Mouse (Mus musculus): ENCODE results near the gene Cdkn2aipnl. TPM values are rescaled to one million over a fixed set of nuclear protein-coding genes. Genes with fewer than 3 reads are reported as not detected.

Cdkn2aipnl gene
- polyA plus RNA-seq, 1 experiment from 2014 or later, result 70.8 TPM

GRCm38 (mm10) chr11:51949155-51949840 lies 18.2 kb upstream of the Cdkn2aipnl start:
- no peak overlapping the region for H3K4me2 ChIP-seq
- WGBS, result 50% methylated on average over 9 of the region's 9 CpGs
- H3K27ac ChIP-seq (ENCODE audit: poor library complexity, severe bottlenecking), result no peak overlapping the region
- H3K9ac ChIP-seq, result no peak overlapping the region
- H3K36me3 ChIP-seq, result no peaks in the 10 kb centered on the region
- peaks cover 14% of the 10 kb centered on the region; the same call in 1 of the 2 replicates for H3K27me3 ChIP-seq (replicated peaks)
- H3K4me3 ChIP-seq, result no peak overlapping the region
- peaks cover 27% of the 10 kb centered on the region for H3K4me1 ChIP-seq (replicated peaks)
- no peaks in the 10 kb centered on the region for H3K9me3 ChIP-seq (replicated peaks)
- no peak for ATAC-seq (ENCODE audit: insufficient number of reproducible peaks, low FRiP score)

GRCm38 (mm10) chr11:51949919-51950318 lies 17.5 kb upstream of the Cdkn2aipnl start:
- no peak overlapping the region for H3K4me2 ChIP-seq
- peaks cover 26% of the 10 kb centered on the region for H3K4me1 ChIP-seq (replicated peaks)
- H3K27me3 ChIP-seq (replicated peaks), result peaks cover 15% of the 10 kb centered on the region; the same call in 1 of the 2 replicates
- no peak for ATAC-seq (ENCODE audit: insufficient number of reproducible peaks, low FRiP score)
- H3K36me3 ChIP-seq, result no peaks in the 10 kb centered on the region
- H3K9me3 ChIP-seq (replicated peaks), result 0 out of 2 replicates have a peak, but pooled peaks cover 3% of the 10 kb centered on the region
- H3K27ac ChIP-seq (ENCODE audit: poor library complexity, severe bottlenecking), result no peak overlapping the region
- H3K4me3 ChIP-seq, result no peak overlapping the region
- no peak overlapping the region for H3K9ac ChIP-seq
- 82% methylated on average over 9 of the region's 9 CpGs for whole genome bisulfite sequencing

GRCm38 (mm10) chr11:51951861-51952420 lies 15.5 kb upstream of the Cdkn2aipnl start:
- Histone ChIP-seq H3K4me2 (no peak overlapping the region), H3K27me3 (replicated peaks) (peaks cover 18% of the 10 kb centered on the region; the same call in 1 of the 2 replicates), H3K36me3 (no peaks in the 10 kb centered on the region), H3K4me1 (replicated peaks) (peaks cover 12% of the 10 kb centered on the region; the same call in 1 of the 2 replicates), H3K4me3 (no peak overlapping the region), H3K27ac (ENCODE audit: poor library complexity, severe bottlenecking) (no peak overlapping the region), H3K9me3 (replicated peaks) (0 out of 2 replicates have a peak, but pooled peaks cover 4% of the 10 kb centered on the region), H3K9ac (no peak overlapping the region)
- peak; percentile 48; the same call in 1 of the 2 replicates for ATAC-seq (ENCODE audit: insufficient number of reproducible peaks, low FRiP score)
- WGBS, result 35% methylated on average over 5 of the region's 5 CpGs

GRCm38 (mm10) chr11:51956112-51956511 lies 11.3 kb upstream of the Cdkn2aipnl start:
- Histone ChIP-seq H3K9me3 (replicated peaks) (0 out of 2 replicates have a peak, but pooled peaks cover 4% of the 10 kb centered on the region), H3K36me3 (no peaks in the 10 kb centered on the region), H3K27ac (ENCODE audit: poor library complexity, severe bottlenecking) (no peak overlapping the region), H3K27me3 (replicated peaks) (0 out of 2 replicates have a peak, but pooled peaks cover 19% of the 10 kb centered on the region), H3K9ac (no peak overlapping the region), H3K4me2 (no peak overlapping the region), H3K4me3 (no peak overlapping the region), H3K4me1 (replicated peaks) (0 out of 2 replicates have a peak, but pooled peaks cover 6% of the 10 kb centered on the region)
- no peak for ATAC-seq (ENCODE audit: insufficient number of reproducible peaks, low FRiP score)
- 61% methylated on average over 9 of the region's 9 CpGs for WGBS

GRCm38 (mm10) chr11:51957760-51958159 lies 9.7 kb upstream of the Cdkn2aipnl start:
- no peak for ATAC-seq (ENCODE audit: insufficient number of reproducible peaks, low FRiP score)
- Histone ChIP-seq H3K9ac (no peak overlapping the region), H3K4me3 (no peak overlapping the region), H3K27me3 (replicated peaks) (0 out of 2 replicates have a peak, but pooled peaks cover 19% of the 10 kb centered on the region), H3K9me3 (replicated peaks) (0 out of 2 replicates have a peak, but pooled peaks cover 4% of the 10 kb centered on the region), H3K36me3 (no peaks in the 10 kb centered on the region), H3K27ac (ENCODE audit: poor library complexity, severe bottlenecking) (no peak overlapping the region), H3K4me1 (replicated peaks) (no peaks in the 10 kb centered on the region), H3K4me2 (no peak overlapping the region)
- 85% methylated on average over 4 of the region's 4 CpGs for WGBS

- no peak overlapping the region for H3K4me2 ChIP-seq
- no peaks in the 10 kb centered on the region for H3K4me1 ChIP-seq (replicated peaks)
- 0 out of 2 replicates have a peak, but pooled peaks cover 19% of the 10 kb centered on the region for H3K27me3 ChIP-seq (replicated peaks)
- H3K27ac ChIP-seq (ENCODE audit: poor library complexity, severe bottlenecking), result no peak overlapping the region
- 0 out of 2 replicates have a peak, but pooled peaks cover 4% of the 10 kb centered on the region for H3K9me3 ChIP-seq (replicated peaks)
- no peak for ATAC-seq (ENCODE audit: insufficient number of reproducible peaks, low FRiP score)
- no peak overlapping the region for H3K4me3 ChIP-seq
- no peaks in the 10 kb centered on the region for H3K36me3 ChIP-seq
- WGBS, result 76% methylated on average over 5 of the region's 5 CpGs
- H3K9ac ChIP-seq, result no peak overlapping the region
These were observed 8.0 kb upstream of the Cdkn2aipnl start for GRCm38 (mm10) chr11:51959511-51959910.

- H3K27ac ChIP-seq (ENCODE audit: poor library complexity, severe bottlenecking), result no peak overlapping the region
- H3K9me3 ChIP-seq (replicated peaks), result no peaks in the 10 kb centered on the region
- H3K9ac ChIP-seq, result no peak overlapping the region
- WGBS, result 79% methylated on average over 4 of the region's 4 CpGs
- no peak for ATAC-seq (ENCODE audit: insufficient number of reproducible peaks, low FRiP score)
- H3K27me3 ChIP-seq (replicated peaks), result 0 out of 2 replicates have a peak, but pooled peaks cover 20% of the 10 kb centered on the region
- H3K4me2 ChIP-seq, result no peak overlapping the region
- H3K4me3 ChIP-seq, result no peak overlapping the region
- H3K36me3 ChIP-seq, result no peaks in the 10 kb centered on the region
- no peaks in the 10 kb centered on the region for H3K4me1 ChIP-seq (replicated peaks)
These were observed 7.4 kb upstream of the Cdkn2aipnl start for GRCm38 (mm10) chr11:51960061-51960460.

GRCm38 (mm10) chr11:51960967-51961471 lies 6.4 kb upstream of the Cdkn2aipnl start:
- H3K4me1 ChIP-seq (replicated peaks), result no peaks in the 10 kb centered on the region
- no peak overlapping the region for H3K9ac ChIP-seq
- H3K27me3 ChIP-seq (replicated peaks), result 0 out of 2 replicates have a peak, but pooled peaks cover 17% of the 10 kb centered on the region
- H3K27ac ChIP-seq (ENCODE audit: poor library complexity, severe bottlenecking), result no peak overlapping the region
- ATAC-seq (ENCODE audit: insufficient number of reproducible peaks, low FRiP score), result no peak
- H3K4me3 ChIP-seq, result no peak overlapping the region
- H3K4me2 ChIP-seq, result no peak overlapping the region
- WGBS, result 72% methylated on average over 11 of the region's 11 CpGs
- no peaks in the 10 kb centered on the region for H3K9me3 ChIP-seq (replicated peaks)
- H3K36me3 ChIP-seq, result no peaks in the 10 kb centered on the region

GRCm38 (mm10) chr11:51961761-51962160 lies 5.7 kb upstream of the Cdkn2aipnl start:
- Histone ChIP-seq H3K27me3 (replicated peaks) (0 out of 2 replicates have a peak, but pooled peaks cover 10% of the 10 kb centered on the region), H3K9ac (no peak overlapping the region), H3K4me2 (no peak overlapping the region), H3K27ac (ENCODE audit: poor library complexity, severe bottlenecking) (no peak overlapping the region), H3K36me3 (no peaks in the 10 kb centered on the region), H3K9me3 (replicated peaks) (no peaks in the 10 kb centered on the region), H3K4me3 (no peak overlapping the region), H3K4me1 (replicated peaks) (no peaks in the 10 kb centered on the region)
- WGBS, result 79% methylated on average over 8 of the region's 8 CpGs
- no peak for ATAC-seq (ENCODE audit: insufficient number of reproducible peaks, low FRiP score)

GRCm38 (mm10) chr11:51962277-51962676 lies 5.2 kb upstream of the Cdkn2aipnl start:
- Histone ChIP-seq H3K4me2 (no peak overlapping the region), H3K9ac (no peak overlapping the region), H3K27ac (ENCODE audit: poor library complexity, severe bottlenecking) (no peak overlapping the region), H3K36me3 (no peaks in the 10 kb centered on the region), H3K9me3 (replicated peaks) (no peaks in the 10 kb centered on the region), H3K4me3 (no peak overlapping the region), H3K4me1 (replicated peaks) (0 out of 2 replicates have a peak, but pooled peaks cover 3% of the 10 kb centered on the region), H3K27me3 (replicated peaks) (0 out of 2 replicates have a peak, but pooled peaks cover 10% of the 10 kb centered on the region)
- ATAC-seq (ENCODE audit: insufficient number of reproducible peaks, low FRiP score), result no peak
- WGBS, result 83% methylated on average over 7 of the region's 7 CpGs

GRCm38 (mm10) chr11:51966651-51967050 lies 810 bp upstream of the Cdkn2aipnl start:
- 67% methylated on average over 5 of the region's 5 CpGs for WGBS
- Histone ChIP-seq H3K9ac (no peak overlapping the region), H3K9me3 (replicated peaks) (no peaks in the 10 kb centered on the region), H3K27ac (ENCODE audit: poor library complexity, severe bottlenecking) (no peak overlapping the region), H3K4me2 (no peak overlapping the region), H3K27me3 (replicated peaks) (0 out of 2 replicates have a peak, but pooled peaks cover 4% of the 10 kb centered on the region), H3K4me1 (replicated peaks) (peaks cover 10% of the 10 kb centered on the region), H3K36me3 (peaks cover 17% of the 10 kb centered on the region), H3K4me3 (no peak overlapping the region)
- no peak for ATAC-seq (ENCODE audit: insufficient number of reproducible peaks, low FRiP score)
